Mouse (Mus musculus) embryo, embryonic 10 days (tissue): ENCODE measurements around the gene Erbb4.

Experiments
- DNase-seq: peaks from one replicate; pipeline ENCODE4 v3.0.0-alpha.2; 2015; ENCODE audit warnings: low spot score

Gene Erbb4

DNA sequence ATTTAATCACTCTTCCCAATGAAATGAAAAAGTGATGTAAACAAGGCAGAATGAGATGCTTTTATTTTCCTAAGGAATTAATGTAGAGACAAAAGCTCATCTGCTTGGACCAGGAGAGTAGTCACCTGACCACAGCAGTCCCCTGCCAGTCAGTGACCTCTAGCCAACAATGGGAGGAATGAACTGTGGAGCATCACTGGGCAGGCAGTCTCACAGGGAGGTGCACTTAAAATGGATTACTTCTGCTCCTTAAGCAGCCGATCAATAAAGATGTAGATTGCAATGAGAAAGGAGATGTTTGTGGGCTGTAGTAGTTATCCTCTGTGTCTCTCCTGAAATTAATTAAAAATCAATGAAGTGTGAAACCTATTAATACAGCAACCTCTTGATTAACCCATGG is 1018.2 kb downstream of the Erbb4 start:
- DNase-seq = no peak

DNA sequence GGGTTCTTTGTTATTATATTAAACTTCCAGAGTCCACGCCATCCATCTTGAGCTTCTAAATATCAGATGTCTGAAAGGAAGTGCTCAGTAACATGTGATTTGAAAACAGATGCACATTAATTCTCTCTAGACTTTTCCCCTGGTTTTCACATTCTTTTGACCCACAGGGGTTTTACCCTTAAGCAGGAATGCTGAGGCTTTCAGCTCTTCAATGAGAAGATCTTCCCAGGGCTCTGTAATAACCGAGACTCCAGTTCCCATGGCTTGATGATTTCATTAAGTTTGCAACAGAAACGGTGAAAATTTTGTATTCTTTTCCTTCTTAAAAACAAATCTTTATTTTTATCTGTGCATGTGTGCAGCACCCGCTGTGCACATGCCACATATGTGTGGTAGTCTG is 1051.4 kb downstream of the Erbb4 start:
- no peak for DNase-seq

DNA sequence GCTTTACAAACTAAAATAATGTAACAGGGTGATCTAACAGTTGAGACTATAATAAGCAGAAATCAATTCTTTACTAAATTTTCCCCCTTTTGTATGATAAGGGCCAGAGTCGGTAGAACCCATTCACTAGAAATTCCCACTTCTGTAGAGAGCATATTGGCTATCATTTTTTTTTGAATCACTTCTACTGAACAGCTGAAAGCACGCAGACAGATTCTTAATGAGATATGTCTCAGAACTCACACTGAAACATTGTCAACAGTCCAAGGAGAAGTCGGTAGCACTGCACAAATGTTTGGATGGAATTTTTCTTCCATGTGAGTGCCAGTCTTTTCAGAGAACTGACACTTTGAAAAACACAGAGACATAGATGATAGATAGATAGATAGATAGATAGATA is 1053.1 kb downstream of the Erbb4 start:
- no peak for DNase-seq

DNA sequence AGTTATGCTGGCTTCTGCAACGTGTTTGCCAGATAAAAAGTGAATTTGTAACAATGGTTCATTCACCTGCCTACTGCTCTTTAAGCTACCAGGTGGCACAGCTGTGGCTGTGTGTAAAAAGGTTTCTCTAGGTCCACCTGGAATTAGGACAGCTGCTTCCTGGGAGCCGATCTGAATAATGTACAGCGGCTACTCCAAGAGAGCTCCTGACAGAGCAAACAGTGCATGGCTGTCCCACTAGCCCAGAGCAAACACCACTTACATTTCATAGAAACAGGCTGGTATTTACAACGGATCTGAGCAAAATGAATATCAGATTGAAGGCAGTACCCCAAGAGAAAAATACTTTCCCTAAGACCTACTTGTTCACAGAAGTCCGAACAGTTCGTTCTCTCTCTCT is 1058.0 kb downstream of the Erbb4 start:
- no peak for DNase-seq

DNA sequence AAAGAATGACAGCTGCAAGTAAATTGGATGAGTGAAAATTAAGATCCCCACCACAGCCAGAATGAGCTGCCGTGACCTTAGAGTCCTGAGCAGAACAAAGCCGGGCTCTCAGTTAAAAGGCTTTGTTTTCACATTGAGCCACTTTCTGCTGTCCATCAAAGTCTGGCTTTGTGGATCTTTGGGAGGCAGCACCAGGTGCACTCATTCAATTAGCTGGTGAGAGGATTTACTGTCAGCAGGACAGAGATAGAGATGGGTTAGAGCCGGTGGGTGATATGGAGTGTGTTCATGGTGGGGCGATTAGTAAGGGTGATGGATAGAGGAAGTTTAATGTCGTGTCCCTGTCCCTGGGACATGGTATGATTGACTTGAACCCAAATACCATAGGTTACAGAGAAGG is 1060.7 kb downstream of the Erbb4 start:
- peak; percentile 75 for DNase-seq

DNA sequence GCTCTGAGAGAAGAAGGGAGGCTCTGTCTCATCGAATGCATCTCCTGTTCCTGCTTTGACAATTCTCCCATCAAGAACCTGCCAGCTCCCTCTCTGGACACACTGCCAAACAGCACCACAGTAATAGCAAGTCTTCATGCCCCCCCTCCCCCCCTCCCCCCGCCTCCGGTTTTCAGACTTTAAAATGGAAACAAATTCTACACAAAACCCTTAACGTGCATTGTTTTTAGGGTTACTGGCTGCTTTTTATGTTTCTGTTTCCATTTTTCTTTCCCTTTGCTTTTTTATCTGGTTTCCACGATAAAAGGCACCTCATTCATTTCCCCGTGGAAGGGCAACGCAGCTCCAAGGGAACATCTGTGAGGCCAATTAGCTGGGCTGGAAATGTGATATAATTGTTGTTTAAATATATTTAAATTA is 1061.3 kb downstream of the Erbb4 start:
- DNase-seq = peak; percentile 66

DNA sequence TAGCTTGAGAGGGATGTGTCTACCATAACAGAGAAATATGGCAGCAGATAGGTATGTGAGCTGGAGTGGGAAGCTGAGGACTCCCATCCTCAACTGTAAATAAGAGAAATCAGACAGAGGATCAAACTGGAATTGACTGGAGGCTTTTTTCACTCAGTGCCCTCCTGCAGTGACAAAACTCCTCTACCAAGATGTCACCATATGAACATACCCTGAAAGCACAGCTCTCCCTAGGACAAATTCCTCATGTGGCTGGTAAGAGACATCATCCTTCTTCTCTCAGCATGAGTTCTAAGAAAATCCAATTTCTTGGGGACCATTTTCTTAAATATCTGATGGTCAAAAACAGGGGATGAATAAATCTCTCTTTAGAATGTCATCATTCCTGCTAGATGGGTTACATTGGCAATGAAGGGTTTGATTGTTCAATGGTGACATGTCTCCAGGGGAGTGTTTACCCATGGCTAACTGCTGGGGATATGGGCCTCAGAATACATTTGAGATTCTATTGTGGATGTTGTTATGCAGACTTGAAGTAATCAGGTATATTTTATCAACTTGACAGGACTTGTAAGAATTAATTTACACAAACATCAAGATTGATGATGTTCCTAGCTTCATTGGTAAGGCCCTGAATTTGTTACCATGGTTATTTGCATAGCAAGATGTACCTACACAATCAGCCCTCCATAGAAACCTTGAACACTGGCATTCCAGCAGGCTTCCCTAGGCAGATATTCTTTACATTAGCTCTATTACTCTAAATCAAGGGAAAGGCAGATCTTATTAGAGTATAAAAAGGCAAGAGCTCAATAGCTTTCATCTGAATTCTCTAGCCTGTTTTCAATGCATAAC is 1083.5 kb downstream of the Erbb4 start:
- no peak for DNase-seq

DNA sequence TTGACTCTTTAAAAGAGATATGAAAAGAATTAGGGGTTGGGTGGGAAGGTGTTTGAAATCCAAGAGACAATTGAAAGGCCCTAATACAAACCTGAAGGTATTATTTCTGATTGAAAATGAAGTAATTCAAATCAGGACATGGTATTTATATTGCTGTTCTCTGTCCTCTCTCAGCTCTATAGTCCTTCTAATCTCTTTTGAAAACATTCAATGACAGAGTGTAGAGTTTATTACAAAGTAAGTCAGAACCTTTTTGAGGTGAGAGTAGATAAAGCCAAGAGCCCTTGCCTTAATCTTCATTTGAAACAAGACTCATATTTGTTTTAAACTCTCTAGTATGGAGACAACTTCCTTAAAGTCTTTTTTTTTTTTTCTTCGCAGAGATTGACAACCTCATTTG is 1087.8 kb downstream of the Erbb4 start:
- DNase-seq = no peak

DNA sequence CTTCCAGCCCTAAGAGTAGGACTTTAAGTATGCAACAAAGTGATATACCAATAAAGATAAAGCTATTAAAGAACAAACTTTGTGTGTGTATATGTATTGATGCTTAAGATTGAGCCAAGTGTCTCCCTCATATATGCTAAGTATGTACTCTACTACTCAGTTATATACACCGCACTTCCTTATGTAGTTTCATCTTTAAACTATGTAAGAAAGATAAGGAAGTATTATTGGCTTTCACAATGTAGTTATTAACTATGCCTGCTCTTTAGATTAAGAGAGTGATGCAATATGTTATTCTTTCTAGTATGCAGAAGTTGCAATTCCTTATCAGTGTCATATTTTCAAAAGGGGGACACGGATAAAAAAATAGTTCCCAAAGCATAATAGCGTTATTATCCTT is 1088.2 kb downstream of the Erbb4 start:
- no peak for DNase-seq
